Mouse (Mus musculus) left cerebral cortex, adult 9 months (tissue): ENCODE measurements around the gene Lpgat1.

Experiments used
- DNase-seq, 2 experiments: peaks; one replicate each; pipeline ENCODE4 v3.0.0; 2022; ENCODE audit warnings: low spot score in 2 of 2

The Lpgat1 gene

DNA sequence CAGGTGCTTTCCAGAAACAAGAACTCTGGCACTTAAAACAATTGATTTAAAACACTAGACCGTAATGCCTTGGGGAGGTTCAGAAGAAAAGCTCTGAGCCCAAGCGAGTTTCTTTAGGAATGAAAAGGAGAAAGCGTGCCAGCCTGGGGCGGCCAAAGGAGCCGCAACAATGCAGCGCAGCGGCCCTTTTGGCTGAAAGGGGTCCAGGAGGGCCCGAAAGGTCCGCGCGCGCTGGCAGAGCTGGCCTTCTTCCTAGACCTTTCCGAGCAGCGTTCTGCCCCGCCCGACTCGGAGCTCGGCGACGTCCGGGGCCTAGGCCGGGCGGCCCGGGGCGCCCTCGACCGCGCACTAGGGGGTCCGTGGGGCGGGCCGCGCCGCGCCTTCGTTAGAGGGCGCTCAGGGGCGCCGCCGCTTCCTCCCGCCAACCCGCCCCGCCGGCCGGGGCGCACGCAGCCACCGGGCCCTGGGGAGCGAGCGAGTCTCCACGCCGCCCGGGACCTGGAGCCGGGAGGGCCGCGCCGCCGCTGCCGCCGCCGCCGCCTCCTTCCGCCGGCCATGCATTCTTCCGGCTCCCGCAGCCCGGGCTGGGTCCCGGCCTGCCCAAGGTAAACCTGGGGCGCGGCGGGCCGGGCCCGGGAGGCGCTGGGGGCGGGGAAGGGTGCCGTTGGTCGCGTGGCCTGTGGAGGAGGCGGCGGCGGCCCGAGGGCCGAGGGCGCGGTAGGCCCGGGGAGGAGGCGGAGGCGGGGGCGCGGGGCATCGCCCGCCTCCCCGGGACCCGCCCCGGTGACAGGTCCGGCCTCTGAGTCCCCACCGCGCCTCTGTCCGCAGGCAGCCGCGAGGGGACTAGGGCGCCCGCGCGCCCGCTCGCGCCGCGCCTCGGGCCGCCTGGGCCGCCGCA, at the start of gene Lpgat1:
TSS of gene Lpgat1 (plus strand) at position 234 of the 898 bp plus-strand sequence.
- peak in 1 of 2 experiments; percentile 52 for DNase-seq

- DNase-seq = no peak
Measured at GRCm38 (mm10) chr1:191668030-191668429, 49.6 kb upstream of the Lpgat1 start.

DNA sequence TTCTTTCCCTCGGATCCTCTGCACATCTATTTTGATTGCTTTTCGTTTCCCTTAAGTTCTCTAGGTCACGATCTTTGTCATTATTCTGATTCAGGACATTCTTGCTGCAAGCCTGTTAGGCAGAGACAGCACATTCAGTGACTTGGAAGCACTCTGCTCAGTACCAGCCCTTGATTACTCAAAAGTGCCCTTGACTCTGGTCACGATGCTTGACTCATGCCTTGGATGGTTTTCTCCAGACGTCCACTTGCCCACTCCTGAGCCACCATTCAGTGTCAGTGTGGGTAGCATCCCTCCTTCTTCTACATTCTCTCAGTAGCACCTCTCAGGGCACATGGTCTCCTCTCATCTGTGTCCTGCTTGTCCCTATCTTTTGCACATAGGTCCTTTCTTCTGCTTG, 43.6 kb upstream of the Lpgat1 start:
- no peak for DNase-seq

- DNase-seq = no peak
Measured at GRCm38 (mm10) chr1:191681633-191682032, 36.0 kb upstream of the Lpgat1 start.

DNA sequence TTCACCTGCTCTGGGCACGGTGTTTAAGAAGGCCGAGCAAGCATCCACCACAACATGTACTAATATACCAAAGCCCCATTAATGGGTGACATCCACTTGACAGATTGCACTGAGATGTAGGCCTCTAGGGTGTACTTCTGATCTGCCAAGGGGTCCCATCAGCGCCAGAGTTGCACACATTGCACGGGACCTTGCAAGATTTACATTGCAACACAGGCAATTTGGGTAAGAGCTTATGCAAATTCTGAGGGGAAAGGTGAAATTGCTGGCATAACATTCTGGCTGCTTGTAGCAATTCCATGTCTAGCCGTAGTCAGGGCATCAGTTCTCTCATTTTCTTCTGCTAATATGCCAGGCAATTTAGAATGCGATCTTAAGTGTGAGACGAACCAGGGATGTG, 30.1 kb upstream of the Lpgat1 start:
- no peak for DNase-seq

DNA sequence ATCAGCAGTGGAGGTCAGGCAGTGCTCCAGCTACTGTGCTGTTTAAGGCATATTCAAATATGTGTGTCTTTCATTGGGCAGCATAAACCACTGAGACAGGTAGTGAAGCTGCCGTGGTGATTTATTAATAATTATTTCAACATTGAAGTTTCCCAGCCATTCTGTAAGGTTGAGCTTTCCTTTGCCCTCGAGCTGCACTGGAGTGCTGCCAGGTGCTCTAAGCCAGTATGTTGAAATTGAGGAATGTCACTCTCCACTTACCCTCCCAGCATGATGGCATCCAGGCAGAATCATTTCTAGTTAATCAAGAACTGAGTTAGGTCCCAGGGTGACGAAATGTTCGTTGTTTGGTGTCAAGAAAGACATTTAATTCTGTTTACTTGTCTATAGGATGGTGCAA, 24.4 kb upstream of the Lpgat1 start:
- DNase-seq = no peak

DNA sequence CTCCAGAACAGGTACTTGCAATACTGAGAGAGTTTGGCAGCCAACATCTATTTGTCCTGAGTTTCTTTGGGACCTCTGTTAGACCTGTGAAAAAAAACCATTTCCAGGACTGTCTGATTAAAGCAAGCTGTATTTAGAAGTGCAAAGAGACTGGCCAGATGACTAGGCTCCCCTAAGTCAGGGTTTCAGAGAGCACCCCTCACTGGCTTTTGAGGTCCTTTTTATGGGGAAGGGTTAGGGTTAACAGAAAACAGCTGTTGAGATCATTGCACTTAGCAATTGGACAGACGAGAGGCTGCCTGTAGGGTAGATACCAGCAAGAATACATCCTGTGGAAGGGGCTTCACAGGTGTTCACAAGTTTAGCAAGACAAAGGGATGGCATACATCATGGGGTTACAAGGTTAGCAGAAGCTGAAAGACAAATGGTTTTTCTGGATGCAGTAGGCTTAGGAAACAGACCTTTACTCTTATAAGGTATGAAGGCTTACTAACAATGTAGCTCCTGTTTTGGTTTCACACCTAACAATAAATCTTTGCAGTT, 19.3 kb upstream of the Lpgat1 start:
- no peak for DNase-seq

GRCm38 (mm10) chr1:191704535-191704934, 13.1 kb upstream of the Lpgat1 start:
- DNase-seq = no peak

GRCm38 (mm10) chr1:191706541-191707078, 11.0 kb upstream of the Lpgat1 start:
- no peak for DNase-seq

GRCm38 (mm10) chr1:191709811-191710210, 7.8 kb upstream of the Lpgat1 start:
- DNase-seq = no peak

DNA sequence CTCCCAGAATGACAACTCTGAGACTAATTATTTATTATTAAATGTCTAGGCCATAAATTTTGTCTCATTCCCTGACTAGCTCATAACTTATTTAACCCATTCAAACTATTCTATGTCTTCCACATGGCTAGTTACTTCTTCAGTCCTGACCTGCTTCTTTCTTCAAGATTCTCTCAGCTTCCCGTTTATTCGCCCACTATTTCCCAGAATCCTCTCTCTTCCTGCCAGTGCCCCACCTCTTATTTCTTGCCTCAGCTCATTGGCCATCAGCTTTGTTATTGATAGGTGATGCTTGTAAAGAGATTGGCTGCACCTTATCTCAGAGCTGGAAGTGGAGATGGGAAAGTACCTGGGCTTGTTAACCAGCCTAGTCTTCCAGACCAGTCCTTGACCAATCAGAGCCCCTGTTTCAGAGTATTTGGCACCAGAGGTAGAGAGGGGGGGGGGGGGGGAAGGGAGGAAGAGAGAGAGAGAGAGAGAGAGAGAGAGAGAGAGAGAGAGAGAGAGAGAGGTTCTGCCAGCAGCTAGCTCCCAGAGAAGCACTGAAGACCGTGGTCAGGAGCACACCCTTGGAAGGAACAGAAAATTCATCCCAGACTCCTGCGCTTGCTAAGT, 5.3 kb upstream of the Lpgat1 start:
- DNase-seq = no peak

GRCm38 (mm10) chr1:191713813-191714212, 3.8 kb upstream of the Lpgat1 start:
- DNase-seq = no peak

DNA sequence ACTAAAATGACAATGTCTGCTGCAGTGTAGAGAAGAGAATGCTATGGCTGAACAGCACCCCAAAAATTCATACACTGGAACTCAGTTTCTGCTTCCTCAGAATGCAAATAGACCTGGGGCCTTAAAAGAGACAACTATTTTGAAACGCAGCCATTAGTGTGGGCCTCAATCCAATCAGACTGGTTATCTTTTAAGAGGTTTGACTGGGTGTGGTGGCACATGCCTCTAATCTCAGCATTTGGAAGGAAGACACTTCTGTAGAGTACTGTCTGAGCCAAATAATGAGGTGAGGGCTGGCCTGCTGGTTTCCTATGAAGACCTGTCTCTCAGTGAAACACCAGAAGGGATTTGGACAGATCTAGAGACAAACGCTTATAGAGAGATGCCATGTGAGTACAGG, 2.5 kb upstream of the Lpgat1 start:
- no peak for DNase-seq

GRCm38 (mm10) chr1:191717141-191717540, 493 bp upstream of the Lpgat1 start:
- DNase-seq = no peak

GRCm38 (mm10) chr1:191718522-191719281, 1.1 kb downstream of the Lpgat1 start:
- DNase-seq = no peak

DNA sequence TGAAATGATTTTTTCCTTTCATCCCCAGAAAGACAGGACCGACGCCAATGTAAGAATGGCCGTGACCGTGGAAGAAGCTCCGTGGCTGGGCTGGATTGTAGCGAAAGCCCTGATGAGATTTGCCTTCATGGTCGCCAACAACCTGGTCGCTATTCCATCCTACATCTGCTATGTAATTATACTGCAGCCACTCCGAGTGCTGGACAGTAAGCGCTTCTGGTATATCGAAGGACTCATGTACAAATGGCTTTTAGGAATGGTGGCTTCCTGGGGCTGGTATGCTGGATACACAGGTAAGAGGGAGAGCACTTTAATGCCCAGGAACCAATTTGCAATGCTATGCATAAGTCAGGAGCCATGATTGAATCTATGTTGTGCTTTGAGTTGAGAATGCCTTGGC, 1.7 kb downstream of the Lpgat1 start:
- DNase-seq = peak in 1 of 2 experiments; percentile 13

GRCm38 (mm10) chr1:191720419-191720818, 2.8 kb downstream of the Lpgat1 start:
- peak in 1 of 2 experiments; percentile 36 for DNase-seq

- no peak for DNase-seq
Measured at GRCm38 (mm10) chr1:191722706-191723105, 5.1 kb downstream of the Lpgat1 start.

- peak in 1 of 2 experiments; percentile 40 for DNase-seq
Measured at GRCm38 (mm10) chr1:191723675-191724074, 6.0 kb downstream of the Lpgat1 start.

DNA sequence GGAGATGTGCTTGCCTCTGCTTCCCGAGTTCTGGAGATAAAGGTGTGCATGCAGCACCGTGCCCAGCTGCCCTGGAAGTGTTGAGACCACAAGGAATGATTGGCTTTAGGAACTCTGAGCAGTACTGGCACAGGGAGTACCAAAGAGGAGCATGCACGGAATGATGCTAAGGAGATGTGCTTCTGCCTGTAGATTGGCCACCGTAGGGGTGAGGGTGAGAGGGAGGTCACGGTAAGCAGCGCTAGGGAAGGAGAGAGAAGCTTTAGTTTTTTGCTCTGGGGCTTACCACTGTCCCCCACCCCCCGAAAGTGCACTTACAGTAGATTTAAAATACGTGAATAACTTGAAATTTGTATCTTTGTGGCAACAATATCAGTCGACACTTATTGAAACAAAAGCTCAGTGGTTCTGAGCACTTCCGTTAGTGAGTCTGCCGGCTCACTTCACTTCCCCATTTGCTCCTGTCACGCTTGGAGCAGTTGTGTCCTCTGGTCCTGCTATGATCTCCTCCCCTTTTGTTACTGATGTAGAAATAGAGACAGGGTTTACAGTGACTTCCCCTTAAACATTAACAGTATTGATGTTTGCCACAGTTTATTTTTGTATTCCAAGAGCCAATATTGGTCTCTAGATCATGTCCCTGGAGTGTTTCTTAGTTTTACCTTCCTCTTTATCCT, 6.9 kb downstream of the Lpgat1 start:
- no peak for DNase-seq

DNA sequence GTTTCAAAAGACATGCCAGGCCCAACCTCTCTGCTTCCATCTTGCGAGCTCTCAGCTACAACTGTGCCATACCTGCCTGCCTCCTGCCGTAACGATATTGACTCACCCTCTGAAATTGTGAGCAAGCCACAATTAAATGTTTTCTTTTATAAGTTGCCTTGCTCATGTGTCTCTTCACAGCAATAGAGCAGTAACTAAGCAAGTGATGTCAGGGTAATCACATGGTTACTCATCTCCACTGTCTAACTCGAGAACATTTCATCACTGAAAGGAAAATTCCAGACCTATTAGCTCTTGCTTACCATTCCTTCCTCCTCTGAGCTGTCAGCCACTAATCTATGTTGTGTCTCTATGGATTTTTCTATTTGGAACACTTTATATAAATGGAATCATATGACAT, 15.0 kb downstream of the Lpgat1 start:
- DNase-seq = no peak
